Mouse (Mus musculus) ES-E14 (cell line): ENCODE results near the gene Mllt11.

Experiments used
- HCFC1 ChIP-seq: IDR thresholded peaks from 2 replicates; pipeline ENCODE4 v1.6.1; 2012; ENCODE audit warnings: low read length, inconsistent platforms, borderline replicate concordance; ENCODE audit not compliant: insufficient read depth
- ZC3H11A ChIP-seq: IDR thresholded peaks from 2 replicates; pipeline ENCODE4 v1.6.1; 2012; ENCODE audit warnings: low read depth, mild to moderate bottlenecking, inconsistent platforms, low read length, borderline replicate concordance

- TF ChIP-seq HCFC1: no peak
- TF ChIP-seq ZC3H11A: no peak
These were observed 58.6 kb downstream of the Mllt11 start for GRCm38 (mm10) chr3:95173256-95173949.
